Mouse (Mus musculus): ENCODE measurements around the gene Psmd9. TPM values are rescaled to one million over a fixed set of nuclear protein-coding genes. Genes with fewer than 3 reads are reported as not detected.

Psmd9 gene
- polyA plus RNA-seq (2016; fragmentation: Nextera tagmentation; extraction: Ambion mirVana) = 70.2 and 74.6 TPM in 2 replicates

DNA sequence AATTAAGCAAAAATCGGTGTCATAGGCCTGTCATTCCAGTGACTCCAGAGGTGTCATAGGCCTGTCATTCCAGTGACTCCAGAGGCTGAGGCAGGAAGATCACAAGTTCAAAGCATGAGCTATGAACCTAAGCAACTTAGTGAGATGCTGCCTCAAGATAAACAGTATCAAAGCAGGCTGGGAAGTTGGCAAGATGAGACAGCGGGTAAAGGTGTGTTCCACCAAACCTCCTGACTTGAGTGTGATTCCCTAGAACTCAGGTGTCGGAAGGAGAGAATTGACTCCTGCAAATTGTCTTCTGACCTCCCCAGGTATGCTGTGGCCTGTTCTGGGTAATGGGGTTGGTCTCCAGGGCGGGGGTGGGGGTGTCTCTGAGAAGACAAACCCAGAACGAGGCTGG lies at the start of gene Psmd9:
Psmd9 (plus strand) TSS at position 130 of the 400 bp plus-strand sequence.
- Histone ChIP-seq H3K4me2 (replicated peaks) (no peak within 1 kb of the TSS), H3K27me3 (no peaks in the 10 kb centered on the region), H3K9me3 (replicated peaks) (no peaks in the 10 kb centered on the region), H3K27ac (no peak within 1 kb of the TSS), H3K9ac (no peak within 1 kb of the TSS), H3K36me3 (peaks cover 21% of the 10 kb centered on the region), H3K4me1 (0 out of 2 replicates have a peak, but pooled peaks cover 8% of the 10 kb centered on the region), H3K4me3 (no peak within 1 kb of the TSS)
- WGBS = 86% methylated on average over 5 of the region's 5 CpGs
- ATAC-seq (ENCODE audit: low FRiP score) = no peak

DNA sequence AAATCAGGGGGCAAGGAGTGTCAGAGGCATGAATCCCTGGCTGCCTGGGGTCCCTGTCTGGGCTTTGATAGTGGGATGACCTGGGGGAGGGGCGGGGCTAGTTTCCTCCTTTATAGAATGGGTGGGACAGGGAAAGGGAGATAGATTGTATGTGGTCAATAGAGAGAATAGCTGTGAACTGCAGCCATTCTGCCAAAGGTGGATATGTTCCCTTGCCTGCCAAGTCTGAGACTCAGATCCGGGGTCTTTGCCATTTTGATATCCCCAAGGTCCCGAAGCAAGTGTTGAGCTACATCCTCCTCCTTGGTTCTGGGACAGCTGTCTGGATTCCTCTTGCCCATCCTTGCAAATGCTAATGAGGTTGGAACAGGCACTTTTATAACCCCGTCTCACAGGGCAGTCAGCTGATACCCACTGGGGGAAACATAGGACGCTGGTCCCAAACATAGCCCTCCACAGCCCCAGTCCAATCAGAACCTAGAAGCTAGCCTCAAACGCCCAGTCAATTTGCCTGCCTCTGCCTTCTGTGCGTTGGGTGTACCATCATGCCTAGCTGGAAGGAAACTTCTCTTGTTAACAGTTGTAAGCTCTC lies 48.5 kb upstream of the Psmd9 start:
- H3K4me3 ChIP-seq = no peak overlapping the region
- WGBS = 51% methylated on average over 7 of the region's 7 CpGs
- H3K36me3 ChIP-seq = peaks cover 26% of the 10 kb centered on the region
- no peak for ATAC-seq (ENCODE audit: low FRiP score)
- 0 out of 2 replicates have a peak, but pooled peaks cover 4% of the 10 kb centered on the region for H3K9me3 ChIP-seq (replicated peaks)
- H3K9ac ChIP-seq = no peak overlapping the region
- no peaks in the 10 kb centered on the region for H3K27me3 ChIP-seq
- H3K27ac ChIP-seq = no peak overlapping the region
- H3K4me2 ChIP-seq (replicated peaks) = no peak overlapping the region
- H3K4me1 ChIP-seq = peaks cover 9% of the 10 kb centered on the region

DNA sequence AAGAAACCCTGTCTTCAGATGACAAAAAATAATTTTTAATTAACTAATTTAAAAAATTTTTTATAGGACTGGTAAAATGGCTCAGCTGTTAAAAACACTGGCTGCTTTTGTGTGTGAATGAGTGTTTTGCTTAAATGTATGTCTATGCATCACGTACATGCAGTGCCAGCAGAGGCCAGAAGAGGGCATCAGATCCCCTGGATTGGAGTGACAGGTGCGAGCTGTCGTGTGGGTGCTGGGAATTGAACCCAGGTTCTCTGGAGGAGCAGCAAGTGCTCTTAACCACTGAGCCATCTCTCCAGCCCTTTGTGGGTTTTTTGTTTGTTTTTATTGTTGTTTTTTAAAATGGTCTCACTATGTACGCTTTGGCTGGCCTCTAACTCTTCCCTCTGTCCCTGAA lies 47.0 kb upstream of the Psmd9 start:
- peaks cover 39% of the 10 kb centered on the region for H3K36me3 ChIP-seq
- peaks cover 9% of the 10 kb centered on the region for H3K4me1 ChIP-seq
- no peak overlapping the region for H3K4me3 ChIP-seq
- no peak overlapping the region for H3K27ac ChIP-seq
- no peaks in the 10 kb centered on the region for H3K27me3 ChIP-seq
- no peak overlapping the region for H3K4me2 ChIP-seq (replicated peaks)
- no peak for ATAC-seq (ENCODE audit: low FRiP score)
- 83% methylated on average over 4 of the region's 4 CpGs for WGBS
- H3K9me3 ChIP-seq (replicated peaks) = 0 out of 2 replicates have a peak, but pooled peaks cover 4% of the 10 kb centered on the region
- H3K9ac ChIP-seq = no peak overlapping the region

DNA sequence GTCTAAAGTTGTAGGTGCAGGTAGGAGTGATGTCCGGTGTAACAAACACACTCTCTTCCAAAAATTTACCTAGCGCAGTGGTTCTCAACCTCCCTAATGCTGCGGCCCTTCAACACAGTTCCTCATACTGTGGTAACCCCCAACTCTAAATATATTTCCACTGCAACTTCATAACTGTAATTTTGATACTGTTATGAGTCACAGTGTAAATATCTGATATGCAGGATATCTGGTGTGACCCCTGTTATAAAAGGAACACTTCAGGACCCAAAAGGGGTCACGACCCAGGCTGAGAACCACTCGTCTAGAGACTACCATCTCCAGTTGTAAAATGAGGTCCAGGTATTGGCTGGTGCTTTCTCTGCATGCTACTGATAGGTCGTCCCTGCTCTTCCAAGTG lies 44.1 kb upstream of the Psmd9 start:
- ATAC-seq (ENCODE audit: low FRiP score) = no peak
- no peak overlapping the region for H3K27ac ChIP-seq
- no peak overlapping the region for H3K4me3 ChIP-seq
- 0 out of 2 replicates have a peak, but pooled peaks cover 4% of the 10 kb centered on the region for H3K9me3 ChIP-seq (replicated peaks)
- peaks cover 15% of the 10 kb centered on the region for H3K4me1 ChIP-seq
- WGBS = 85% methylated on average over 6 of the region's 6 CpGs
- H3K27me3 ChIP-seq = no peaks in the 10 kb centered on the region
- H3K4me2 ChIP-seq (replicated peaks) = no peak overlapping the region
- peaks cover 59% of the 10 kb centered on the region for H3K36me3 ChIP-seq
- H3K9ac ChIP-seq = no peak overlapping the region

DNA sequence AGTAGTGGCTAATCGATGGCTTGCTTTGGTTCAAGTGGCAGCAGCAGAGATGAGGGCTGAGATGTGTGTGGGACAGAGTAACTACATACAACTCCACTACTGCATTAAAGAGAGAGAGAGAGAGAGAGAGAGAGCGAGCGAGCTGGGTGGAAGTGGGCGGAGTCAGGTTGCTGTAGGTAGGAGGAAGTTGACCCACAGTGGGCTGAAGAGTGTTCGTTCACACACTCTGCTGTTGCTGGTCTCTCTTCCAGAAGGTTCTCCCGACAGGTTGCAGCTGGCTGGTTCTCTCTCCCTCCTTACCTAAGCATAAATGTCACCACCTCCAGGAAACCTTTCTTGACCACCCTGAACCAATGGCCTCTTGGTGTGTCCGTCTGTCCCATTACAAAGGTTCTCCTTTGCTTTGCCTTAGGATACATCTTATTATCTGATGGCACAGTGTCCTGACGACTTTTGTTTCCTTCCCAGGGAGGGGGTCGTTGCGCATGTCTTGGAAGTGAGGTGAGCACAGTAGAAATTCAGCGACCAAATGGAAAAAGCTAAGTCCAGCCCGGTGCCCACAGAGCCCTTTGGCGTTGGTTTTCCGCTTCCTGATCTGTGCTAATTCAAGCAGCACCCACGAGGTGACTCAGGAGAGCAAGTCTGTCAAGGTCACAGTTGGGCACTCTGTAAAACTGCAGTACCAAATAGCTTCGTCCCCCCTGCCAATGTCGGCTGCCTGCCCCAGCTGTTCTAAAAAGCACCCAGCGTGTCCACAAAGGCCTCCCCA lies 43.4 kb upstream of the Psmd9 start:
- Histone ChIP-seq H3K36me3 (peaks cover 63% of the 10 kb centered on the region), H3K4me1 (peaks cover 9% of the 10 kb centered on the region)
- WGBS = 83% methylated on average over 18 of the region's 18 CpGs

DNA sequence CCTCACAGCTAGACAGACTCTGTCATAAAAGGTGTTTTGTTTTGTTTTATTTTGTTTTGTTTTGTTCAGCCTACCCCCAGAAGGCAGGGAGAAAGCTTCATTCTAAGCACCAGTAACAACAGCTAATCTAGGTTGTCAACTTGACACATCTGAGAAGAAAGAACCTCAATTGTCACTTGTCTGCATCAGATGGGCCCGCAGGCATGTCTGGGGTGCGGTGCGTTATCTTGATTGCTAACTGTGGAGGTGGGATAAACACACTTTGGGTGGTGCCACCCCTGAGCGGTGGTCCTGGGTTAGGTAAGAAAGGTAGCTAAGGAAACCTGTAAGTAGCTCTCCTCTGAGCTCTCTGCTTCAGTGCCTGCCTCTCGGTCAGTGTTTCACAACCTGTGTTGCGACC lies 42.2 kb upstream of the Psmd9 start:
- Histone ChIP-seq H3K4me3 (no peak overlapping the region), H3K9ac (no peak overlapping the region), H3K36me3 (peaks cover 63% of the 10 kb centered on the region), H3K9me3 (replicated peaks) (0 out of 2 replicates have a peak, but pooled peaks cover 4% of the 10 kb centered on the region), H3K4me2 (replicated peaks) (no peak overlapping the region), H3K27me3 (no peaks in the 10 kb centered on the region), H3K4me1 (peaks cover 12% of the 10 kb centered on the region), H3K27ac (no peak overlapping the region)
- ATAC-seq (ENCODE audit: low FRiP score) = no peak
- 87% methylated on average over 6 of the region's 6 CpGs for WGBS

More for the DNA sequence above, 43.4 kb upstream of the Psmd9 start:
- Histone ChIP-seq H3K4me2 (replicated peaks) (no peak overlapping the region), H3K4me3 (no peak overlapping the region), H3K27me3 (no peaks in the 10 kb centered on the region), H3K9ac (no peak overlapping the region), H3K27ac (no peak overlapping the region), H3K9me3 (replicated peaks) (0 out of 2 replicates have a peak, but pooled peaks cover 4% of the 10 kb centered on the region)
- ATAC-seq (ENCODE audit: low FRiP score) = no peak

DNA sequence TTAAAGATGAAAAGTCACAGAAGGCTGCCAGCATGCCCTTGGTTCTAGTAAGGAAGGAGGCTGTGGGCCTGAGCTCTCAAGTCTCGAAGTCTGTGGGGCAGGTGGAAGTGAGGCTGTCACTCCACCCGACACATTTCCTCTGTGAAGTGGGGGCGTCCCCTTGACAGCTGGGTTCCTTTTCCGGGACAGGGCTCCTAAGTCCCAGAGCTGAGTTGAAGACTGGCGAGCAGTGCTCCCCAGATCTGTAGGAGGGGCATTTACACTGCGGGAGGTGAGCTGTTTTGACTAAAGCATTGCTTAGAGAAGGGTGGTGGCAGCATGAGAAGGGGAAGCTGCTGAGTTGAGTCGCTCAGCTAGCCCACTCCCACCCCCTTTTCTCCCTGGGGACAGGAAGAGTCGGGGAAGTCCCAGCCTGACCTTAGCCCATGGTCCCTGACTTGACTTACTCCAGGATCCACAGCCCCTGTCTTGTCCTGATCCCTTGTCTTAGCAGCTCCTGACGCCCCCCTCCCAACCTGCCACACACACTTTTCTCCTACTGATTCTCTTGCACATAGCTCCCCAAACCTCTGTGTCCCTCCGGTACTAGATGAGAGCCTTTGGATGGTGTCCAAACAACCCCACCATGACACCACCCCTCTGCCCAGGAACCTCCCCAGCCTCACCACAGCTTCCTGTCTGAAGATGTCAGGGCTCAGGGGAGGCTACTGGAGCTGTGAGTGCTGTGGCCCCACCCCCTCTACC lies 40.6 kb upstream of the Psmd9 start:
- H3K9me3 ChIP-seq (replicated peaks) = no peaks in the 10 kb centered on the region
- no peak overlapping the region for H3K9ac ChIP-seq
- no peak overlapping the region for H3K27ac ChIP-seq
- H3K36me3 ChIP-seq = peaks cover 53% of the 10 kb centered on the region
- peaks cover 28% of the 10 kb centered on the region for H3K4me1 ChIP-seq
- H3K4me3 ChIP-seq = no peak overlapping the region
- 62% methylated on average over 10 of the region's 10 CpGs for WGBS
- H3K27me3 ChIP-seq = no peaks in the 10 kb centered on the region
- no peak for ATAC-seq (ENCODE audit: low FRiP score)
- H3K4me2 ChIP-seq (replicated peaks) = no peak overlapping the region

DNA sequence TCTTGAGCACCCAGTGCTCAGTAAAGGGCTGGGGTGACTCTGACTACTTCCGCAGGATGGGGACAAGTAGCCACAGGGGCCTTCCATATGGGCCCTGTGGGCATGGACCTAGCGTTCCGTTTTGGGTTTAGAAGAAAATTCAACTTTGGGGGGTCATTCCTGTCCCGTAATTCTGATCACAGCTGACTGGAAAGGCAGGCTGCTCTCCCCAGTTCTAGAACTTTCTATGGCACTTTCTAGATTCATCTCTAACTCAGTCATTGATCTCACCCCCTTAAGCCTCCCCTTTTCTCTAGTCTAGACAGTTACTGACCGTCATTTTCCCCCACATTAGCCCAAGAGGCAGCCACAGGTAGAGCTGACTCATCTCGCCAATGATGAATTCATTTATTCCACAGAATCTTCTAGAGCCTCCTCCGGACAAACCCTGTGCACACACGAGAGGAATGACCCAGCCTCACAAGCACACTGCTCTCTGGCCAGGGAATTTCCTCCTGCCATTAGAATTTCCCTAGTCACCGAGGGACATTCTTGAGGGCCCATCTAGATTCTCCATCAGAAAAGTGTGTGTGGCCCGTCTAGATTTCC lies 39.9 kb upstream of the Psmd9 start:
- Histone ChIP-seq H3K36me3 (peaks cover 51% of the 10 kb centered on the region), H3K27ac (no peak overlapping the region), H3K4me1 (peaks cover 35% of the 10 kb centered on the region), H3K9me3 (replicated peaks) (no peaks in the 10 kb centered on the region), H3K27me3 (no peaks in the 10 kb centered on the region), H3K4me3 (no peak overlapping the region), H3K4me2 (replicated peaks) (no peak overlapping the region), H3K9ac (no peak overlapping the region)
- ATAC-seq (ENCODE audit: low FRiP score) = no peak
- 86% methylated on average over 10 of the region's 10 CpGs for WGBS

DNA sequence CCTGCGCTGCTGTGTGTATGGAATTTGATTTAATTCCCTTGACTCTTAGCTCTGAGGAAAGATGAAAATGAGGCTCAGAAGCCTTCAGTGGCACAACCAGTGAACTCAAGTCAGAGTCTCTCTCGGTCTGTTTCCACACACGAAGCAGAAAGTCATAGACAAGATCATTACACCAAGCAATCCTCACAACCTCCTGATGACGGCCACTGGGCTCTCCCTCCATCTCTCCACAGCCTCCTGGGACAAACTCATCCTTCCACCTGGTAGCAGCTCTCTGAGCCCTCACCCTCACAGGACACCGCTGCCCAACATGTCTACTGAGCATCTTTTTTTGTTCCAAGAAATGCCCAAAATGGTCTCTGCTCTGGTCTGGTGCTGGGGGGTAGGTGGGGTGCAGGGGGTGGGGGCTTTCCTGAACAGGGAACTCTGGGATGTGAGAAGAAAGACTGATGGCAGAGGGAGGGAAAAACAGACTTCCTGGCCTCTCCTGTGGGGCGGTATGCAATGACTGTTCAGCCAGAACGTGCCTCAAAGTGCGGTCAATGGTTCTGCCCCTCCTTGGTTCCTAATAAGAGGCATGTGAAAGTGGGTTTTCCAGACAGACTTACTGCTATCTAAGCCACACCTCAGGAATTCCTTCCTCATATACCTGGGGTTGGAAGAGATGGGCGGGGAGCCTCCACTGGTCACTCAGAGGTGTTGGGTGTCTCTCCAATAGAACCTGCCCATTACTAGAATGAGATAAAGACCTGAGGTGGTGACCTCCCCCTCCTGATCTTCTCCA lies 39.0 kb upstream of the Psmd9 start:
- H3K36me3 ChIP-seq = peaks cover 52% of the 10 kb centered on the region
- peaks cover 44% of the 10 kb centered on the region for H3K4me1 ChIP-seq
- H3K9ac ChIP-seq = no peak overlapping the region
- no peak overlapping the region for H3K27ac ChIP-seq
- 89% methylated on average over 9 of the region's 9 CpGs for WGBS
- no peak overlapping the region for H3K4me2 ChIP-seq (replicated peaks)
- no peaks in the 10 kb centered on the region for H3K27me3 ChIP-seq
- no peak overlapping the region for H3K4me3 ChIP-seq
- no peaks in the 10 kb centered on the region for H3K9me3 ChIP-seq (replicated peaks)
- no peak for ATAC-seq (ENCODE audit: low FRiP score)

DNA sequence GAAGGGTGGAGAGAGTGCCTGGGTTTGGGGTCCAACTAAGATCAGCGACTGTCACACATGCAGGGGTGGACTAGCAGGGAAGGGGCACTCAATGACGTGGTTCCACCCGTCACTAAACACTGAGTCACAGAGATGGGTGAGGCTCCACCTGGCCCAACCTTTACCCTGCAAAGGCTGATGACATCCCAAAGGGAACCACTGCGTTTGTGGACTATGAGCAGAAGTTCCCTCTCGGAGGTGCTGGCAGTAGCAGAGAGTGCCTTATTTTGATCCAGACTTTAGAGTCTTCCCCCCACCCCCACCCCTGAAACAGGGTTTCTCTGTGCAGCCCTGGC lies 38.4 kb upstream of the Psmd9 start:
- H3K4me2 ChIP-seq (replicated peaks) = no peak overlapping the region
- WGBS = 94% methylated on average over 5 of the region's 5 CpGs
- no peaks in the 10 kb centered on the region for H3K9me3 ChIP-seq (replicated peaks)
- no peak overlapping the region for H3K4me3 ChIP-seq
- no peak overlapping the region for H3K27ac ChIP-seq
- H3K36me3 ChIP-seq = peaks cover 46% of the 10 kb centered on the region
- ATAC-seq (ENCODE audit: low FRiP score) = no peak
- no peak overlapping the region for H3K9ac ChIP-seq
- H3K27me3 ChIP-seq = no peaks in the 10 kb centered on the region
- H3K4me1 ChIP-seq = peaks cover 50% of the 10 kb centered on the region

DNA sequence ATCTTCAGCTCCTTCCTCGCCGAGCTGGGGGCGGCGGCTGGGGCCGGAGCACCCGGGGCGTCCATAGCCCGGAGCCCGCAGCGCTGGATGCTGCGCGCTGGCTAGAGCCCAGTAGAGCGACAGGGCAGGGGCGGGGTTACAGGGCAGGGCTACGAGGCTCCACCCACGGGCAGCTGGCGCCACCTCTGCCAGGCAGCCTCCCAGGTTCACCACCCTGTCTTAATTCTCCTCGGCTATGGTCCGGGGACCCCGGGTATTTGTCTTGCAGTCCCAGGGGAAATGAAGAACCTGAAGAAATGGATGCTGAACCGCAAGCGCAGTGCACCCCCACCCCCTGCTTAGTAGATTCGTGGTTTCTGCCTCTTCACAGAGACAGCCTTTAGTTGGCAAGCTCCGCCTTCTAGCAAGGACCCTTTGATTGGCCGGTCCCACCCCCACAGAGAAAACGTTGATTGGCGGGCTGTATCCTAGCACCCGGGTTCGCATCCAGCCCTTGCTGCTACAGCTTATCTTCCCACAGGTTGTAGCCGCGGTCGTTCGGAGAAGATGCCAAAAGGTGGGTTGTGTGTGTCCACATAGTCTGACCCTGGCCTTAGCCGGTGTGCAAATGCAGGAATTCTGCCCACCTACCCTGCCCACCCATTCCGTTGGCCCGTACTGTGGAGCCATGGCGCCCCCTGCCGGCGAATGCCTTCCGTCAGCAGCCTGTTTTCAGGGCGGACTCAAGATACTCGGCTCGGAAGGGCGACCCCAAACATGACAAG lies 36.7 kb upstream of the Psmd9 start, which contains the start of gene Rhof:
Rhof (minus strand) TSS at position 385 of the 764 bp plus-strand sequence.
- Histone ChIP-seq H3K9ac (peak within 1 kb of the TSS; percentile 100), H3K36me3 (peaks cover 40% of the 10 kb centered on the region), H3K4me1 (peaks cover 67% of the 10 kb centered on the region), H3K9me3 (replicated peaks) (no peaks in the 10 kb centered on the region), H3K27ac (peak within 1 kb of the TSS; percentile 100), H3K4me3 (peak within 1 kb of the TSS; percentile 27), H3K4me2 (replicated peaks) (peak within 1 kb of the TSS; percentile 100), H3K27me3 (no peaks in the 10 kb centered on the region)
- WGBS = 2% methylated on average over 44 of the region's 44 CpGs
- peak; percentile 44 for ATAC-seq (ENCODE audit: low FRiP score)

Measured in hindbrain, embryonic 12.5 days (tissue).